Mouse (Mus musculus): ENCODE data around the gene Arhgap22.

GRCm38 (mm10) chr14:33189230-33189629, 24.6 kb upstream of the Arhgap22 start:
- no peak for TF ChIP-seq CTCF (IDR thresholded peaks at IDR 0.05; ENCODE audit: low read depth)
- TF ChIP-seq EP300 (IDR thresholded peaks at IDR 0.05; ENCODE audit: low read depth): no peak
